Mouse (Mus musculus): ENCODE measurements around the gene Crybb1. TPM values are rescaled to one million over a fixed set of nuclear protein-coding genes. Genes with fewer than 3 reads are reported as not detected.

The Crybb1 gene
- polyA plus RNA-seq, 1 experiment from 2014 or later: 2.6 TPM

- Histone ChIP-seq H3K27ac (peak overlapping the region; percentile 43; the same call in 1 of the 2 replicates), H3K27me3 (no peaks in the 10 kb centered on the region), H3K4me2 (no peak overlapping the region), H3K9ac (no peak overlapping the region), H3K9me3 (no peaks in the 10 kb centered on the region), H3K36me3 (no peaks in the 10 kb centered on the region), H3K4me1 (peaks cover 81% of the 10 kb centered on the region), H3K4me3 (no peak overlapping the region)
- WGBS: 61% methylated on average over 6 of the region's 6 CpGs
- ATAC-seq (ENCODE audit: insufficient number of reproducible peaks, low FRiP score, low TSS enrichment, low read depth): no peak
Observed at GRCm38 (mm10) chr5:112282123-112282779, 26.6 kb downstream of the Crybb1 start.

- Histone ChIP-seq H3K9me3 (no peaks in the 10 kb centered on the region), H3K4me1 (peaks cover 80% of the 10 kb centered on the region), H3K4me3 (no peak overlapping the region), H3K27ac (peak overlapping the region; percentile 5), H3K4me2 (no peak overlapping the region), H3K9ac (no peak overlapping the region), H3K36me3 (no peaks in the 10 kb centered on the region), H3K27me3 (no peaks in the 10 kb centered on the region)
- WGBS: 65% methylated on average over 9 of the region's 9 CpGs
- ATAC-seq (ENCODE audit: insufficient number of reproducible peaks, low FRiP score, low TSS enrichment, low read depth): no peak
Observed at GRCm38 (mm10) chr5:112282780-112283482, 27.3 kb downstream of the Crybb1 start.

GRCm38 (mm10) chr5:112283543-112284202 is 28.1 kb downstream of the Crybb1 start:
- Histone ChIP-seq H3K4me2 (no peak overlapping the region), H3K27me3 (no peaks in the 10 kb centered on the region), H3K9me3 (no peaks in the 10 kb centered on the region), H3K4me1 (peaks cover 79% of the 10 kb centered on the region), H3K4me3 (no peak overlapping the region), H3K9ac (no peak overlapping the region), H3K27ac (no peak overlapping the region), H3K36me3 (no peaks in the 10 kb centered on the region)
- WGBS: 67% methylated on average over 10 of the region's 10 CpGs
- no peak for ATAC-seq (ENCODE audit: insufficient number of reproducible peaks, low FRiP score, low TSS enrichment, low read depth)

- no peaks in the 10 kb centered on the region for H3K9me3 ChIP-seq
- H3K4me2 ChIP-seq: no peak overlapping the region
- ATAC-seq (ENCODE audit: insufficient number of reproducible peaks, low FRiP score, low TSS enrichment, low read depth): no peak
- no peak overlapping the region for H3K4me3 ChIP-seq
- H3K27me3 ChIP-seq: no peaks in the 10 kb centered on the region
- H3K9ac ChIP-seq: no peak overlapping the region
- H3K36me3 ChIP-seq: no peaks in the 10 kb centered on the region
- H3K27ac ChIP-seq: no peak overlapping the region
- WGBS: 78% methylated on average over 7 of the region's 7 CpGs
- H3K4me1 ChIP-seq: peaks cover 78% of the 10 kb centered on the region
Observed at GRCm38 (mm10) chr5:112284203-112284582, 28.6 kb downstream of the Crybb1 start.

- no peaks in the 10 kb centered on the region for H3K27me3 ChIP-seq
- H3K9ac ChIP-seq: no peak overlapping the region
- no peak overlapping the region for H3K4me2 ChIP-seq
- H3K27ac ChIP-seq: no peak overlapping the region
- WGBS: 78% methylated on average over 7 of the region's 7 CpGs
- H3K4me1 ChIP-seq: peaks cover 78% of the 10 kb centered on the region
- no peaks in the 10 kb centered on the region for H3K36me3 ChIP-seq
- H3K4me3 ChIP-seq: no peak overlapping the region
- H3K9me3 ChIP-seq: no peaks in the 10 kb centered on the region
- no peak for ATAC-seq (ENCODE audit: insufficient number of reproducible peaks, low FRiP score, low TSS enrichment, low read depth)
Observed at GRCm38 (mm10) chr5:112285548-112286085, 30.0 kb downstream of the Crybb1 start.

GRCm38 (mm10) chr5:112286608-112286983 is 31.0 kb downstream of the Crybb1 start:
- peaks cover 77% of the 10 kb centered on the region for H3K4me1 ChIP-seq
- no peak overlapping the region for H3K4me2 ChIP-seq
- WGBS: 62% methylated on average over 2 of the region's 2 CpGs
- H3K27ac ChIP-seq: no peak overlapping the region
- no peak overlapping the region for H3K4me3 ChIP-seq
- H3K27me3 ChIP-seq: no peaks in the 10 kb centered on the region
- H3K36me3 ChIP-seq: no peaks in the 10 kb centered on the region
- H3K9ac ChIP-seq: no peak overlapping the region
- H3K9me3 ChIP-seq: no peaks in the 10 kb centered on the region
- no peak for ATAC-seq (ENCODE audit: insufficient number of reproducible peaks, low FRiP score, low TSS enrichment, low read depth)

- peaks cover 77% of the 10 kb centered on the region for H3K4me1 ChIP-seq
Observed at GRCm38 (mm10) chr5:112286984-112287641, 31.5 kb downstream of the Crybb1 start.

GRCm38 (mm10) chr5:112287652-112288051 is 32.0 kb downstream of the Crybb1 start:
- H3K27me3 ChIP-seq: no peaks in the 10 kb centered on the region
- H3K4me3 ChIP-seq: no peak overlapping the region
- H3K4me2 ChIP-seq: no peak overlapping the region
- no peaks in the 10 kb centered on the region for H3K36me3 ChIP-seq
- 89% methylated on average over 2 of the region's 2 CpGs for WGBS
- H3K4me1 ChIP-seq: peaks cover 73% of the 10 kb centered on the region
- no peaks in the 10 kb centered on the region for H3K9me3 ChIP-seq
- ATAC-seq (ENCODE audit: insufficient number of reproducible peaks, low FRiP score, low TSS enrichment, low read depth): no peak
- H3K9ac ChIP-seq: no peak overlapping the region
- no peak overlapping the region for H3K27ac ChIP-seq

More at GRCm38 (mm10) chr5:112286984-112287641, 31.5 kb downstream of the Crybb1 start:
- 74% methylated on average over 11 of the region's 11 CpGs for WGBS
- Histone ChIP-seq H3K4me3 (no peak overlapping the region), H3K27ac (no peak overlapping the region), H3K4me2 (no peak overlapping the region), H3K9ac (no peak overlapping the region), H3K36me3 (no peaks in the 10 kb centered on the region), H3K27me3 (no peaks in the 10 kb centered on the region), H3K9me3 (no peaks in the 10 kb centered on the region)
- no peak for ATAC-seq (ENCODE audit: insufficient number of reproducible peaks, low FRiP score, low TSS enrichment, low read depth)

GRCm38 (mm10) chr5:112288193-112289141 is 32.9 kb downstream of the Crybb1 start:
- Histone ChIP-seq H3K9ac (no peak overlapping the region), H3K36me3 (no peaks in the 10 kb centered on the region), H3K4me1 (peaks cover 69% of the 10 kb centered on the region), H3K9me3 (no peaks in the 10 kb centered on the region), H3K27me3 (no peaks in the 10 kb centered on the region), H3K4me3 (no peak overlapping the region), H3K4me2 (no peak overlapping the region), H3K27ac (no peak overlapping the region)
- no peak for ATAC-seq (ENCODE audit: insufficient number of reproducible peaks, low FRiP score, low TSS enrichment, low read depth)
- 77% methylated on average over 9 of the region's 9 CpGs for WGBS

- 37% methylated on average over 8 of the region's 8 CpGs for WGBS
- H3K4me2 ChIP-seq: 0 out of 2 replicates have a peak overlapping the region, but pooled peaks have one; percentile 12
- ATAC-seq (ENCODE audit: insufficient number of reproducible peaks, low FRiP score, low TSS enrichment, low read depth): no peak
- no peaks in the 10 kb centered on the region for H3K9me3 ChIP-seq
- no peaks in the 10 kb centered on the region for H3K27me3 ChIP-seq
- peaks cover 64% of the 10 kb centered on the region for H3K4me1 ChIP-seq
- no peak overlapping the region for H3K27ac ChIP-seq
- no peak overlapping the region for H3K4me3 ChIP-seq
- no peaks in the 10 kb centered on the region for H3K36me3 ChIP-seq
- no peak overlapping the region for H3K9ac ChIP-seq
Observed at GRCm38 (mm10) chr5:112289236-112289635, 33.6 kb downstream of the Crybb1 start.
